Mouse (Mus musculus): ENCODE results near the gene Lix1l. TPM values are rescaled to one million over a fixed set of nuclear protein-coding genes. Genes with fewer than 3 reads are reported as not detected.

Gene Lix1l
- polyA plus RNA-seq, 2 experiments: 0.32 to 2.9 TPM

DNA sequence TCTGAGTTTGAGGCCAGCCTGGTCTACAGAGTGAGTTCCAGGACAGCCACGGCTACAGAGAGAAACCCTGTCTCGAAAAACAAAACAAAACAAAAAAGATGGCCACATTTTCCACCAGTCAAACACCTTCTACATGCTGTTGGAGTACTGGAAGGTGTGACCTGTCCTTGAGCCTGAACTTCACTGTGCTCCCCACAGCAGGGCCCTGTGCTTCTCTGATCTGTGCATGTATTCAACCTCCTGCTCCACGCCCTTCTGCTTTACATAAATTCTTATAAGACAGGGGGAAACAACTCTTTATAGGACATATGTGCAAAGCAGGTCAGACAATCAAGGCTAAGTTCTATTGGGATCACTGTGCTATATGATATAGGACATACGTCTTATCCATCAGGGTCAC is 22.3 kb downstream of the Lix1l start:
- 78% methylated on average over 4 of the region's 4 CpGs for WGBS (ENCODE audit: insufficient replicate concordance)
- H3K4me1 ChIP-seq (replicated peaks; ENCODE audit: control insufficient read depth in 2 of 2, insufficient read depth in 2 of 2, low read length in 1 of 2): no peaks in the 10 kb centered on the region
- TF ChIP-seq CTCF (IDR thresholded peaks at IDR 0.05; ENCODE audit: low read depth) (no peak), EP300 (IDR thresholded peaks at IDR 0.05; ENCODE audit: low read depth) (no peak)
- ATAC-seq (ENCODE audit: insufficient read depth): no peak
- H3K4me3 ChIP-seq (ENCODE audit: insufficient read depth in 1 of 2, low read depth in 2 of 2, low read length in 2 of 2): no peak overlapping the region
- H3K4me2 ChIP-seq (ENCODE audit: low read depth): no peak overlapping the region
- no peak overlapping the region for H3K27ac ChIP-seq
- DNase-seq (ENCODE audit: low read depth in 3 of 3, low spot score in 3 of 3): no peak
- no peaks in the 10 kb centered on the region for H3K27me3 ChIP-seq (ENCODE audit: control insufficient read depth, insufficient read depth, low read length)
- no peaks in the 10 kb centered on the region; the same call in 1 of the 2 replicates for H3K36me3 ChIP-seq (replicated peaks; ENCODE audit: control insufficient read depth, insufficient read depth, low read depth)
- no peaks in the 10 kb centered on the region for H3K9me3 ChIP-seq (ENCODE audit: control insufficient read depth, low read length)
- no peak overlapping the region for H3K9ac ChIP-seq (replicated peaks)

DNA sequence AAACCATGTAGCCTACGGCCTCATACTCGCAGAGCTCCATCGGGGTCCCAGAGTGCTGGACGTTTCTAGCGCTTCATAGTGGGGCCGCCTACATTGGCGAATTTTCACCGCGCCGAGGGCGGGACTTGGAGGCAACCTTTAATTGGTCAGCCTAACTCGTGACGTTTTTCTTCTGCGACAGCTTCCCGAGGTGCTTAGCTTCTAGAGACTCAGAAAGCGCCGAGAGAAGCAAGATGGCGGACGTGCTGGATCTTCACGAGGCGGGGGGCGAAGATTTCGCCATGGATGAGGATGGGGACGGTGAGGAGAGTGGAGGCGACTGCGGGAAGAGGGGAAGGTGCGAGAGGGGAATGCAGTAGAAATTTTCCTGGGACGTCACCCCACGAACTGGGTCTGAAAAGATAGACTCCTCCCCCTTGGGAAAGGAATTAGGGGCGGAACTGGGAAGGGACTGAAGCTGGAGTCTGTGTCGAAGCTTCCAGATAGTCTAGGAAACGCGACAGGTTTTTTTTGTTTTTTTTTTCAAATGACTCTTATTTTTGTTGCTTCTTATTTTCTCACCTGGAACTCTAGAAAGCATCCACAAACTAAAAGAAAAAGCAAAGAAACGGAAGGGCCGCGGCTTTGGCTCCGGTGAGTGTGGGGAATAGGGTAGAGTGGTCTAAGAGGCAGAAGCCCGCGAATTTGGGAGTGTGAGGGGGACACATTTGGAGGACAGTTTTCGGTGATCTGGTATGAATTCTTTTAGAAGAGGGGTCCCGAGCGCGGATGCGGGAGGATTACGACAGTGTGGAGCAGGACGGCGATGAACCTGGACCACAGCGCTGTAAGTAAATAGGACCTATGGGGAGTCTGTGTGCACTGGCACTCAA is 29.0 kb downstream of the Lix1l start, which contains the start of gene Rbm8a:
Rbm8a (plus strand) TSS at position 205 of the 872 bp plus-strand sequence.
- H3K27ac ChIP-seq: peak within 1 kb of the TSS; percentile 60
- no peak for TF ChIP-seq CTCF (IDR thresholded peaks at IDR 0.05; ENCODE audit: low read depth)
- no peak for TF ChIP-seq EP300 (IDR thresholded peaks at IDR 0.05; ENCODE audit: low read depth)
- H3K4me2 ChIP-seq (ENCODE audit: low read depth): peak within 1 kb of the TSS; percentile 96
- no peaks in the 10 kb centered on the region for H3K9me3 ChIP-seq (ENCODE audit: control insufficient read depth, low read length)
- no peaks in the 10 kb centered on the region for H3K27me3 ChIP-seq (ENCODE audit: control insufficient read depth, insufficient read depth, low read length)
- WGBS (ENCODE audit: insufficient replicate concordance): 1% methylated on average over 48 of the region's 48 CpGs
- ATAC-seq (ENCODE audit: insufficient read depth): peak; percentile 96
- peak; percentile 97 to 98 (median 98) for DNase-seq (ENCODE audit: low read depth in 3 of 3, low spot score in 3 of 3)
- peak within 1 kb of the TSS; percentile 90 to 100 for H3K4me3 ChIP-seq (ENCODE audit: insufficient read depth in 1 of 2, low read depth in 2 of 2, low read length in 2 of 2)
- peaks cover 13 to 19% of the 10 kb centered on the region in 2 experiments for H3K4me1 ChIP-seq (replicated peaks; ENCODE audit: control insufficient read depth in 2 of 2, insufficient read depth in 2 of 2, low read length in 1 of 2)
- peaks cover 16% of the 10 kb centered on the region for H3K36me3 ChIP-seq (replicated peaks; ENCODE audit: control insufficient read depth, insufficient read depth, low read depth)
- H3K9ac ChIP-seq (replicated peaks): peak within 1 kb of the TSS; percentile 87

GRCm38 (mm10) chr3:96632058-96632457 is 31.1 kb downstream of the Lix1l start:
- DNase-seq (ENCODE audit: low read depth in 3 of 3, low spot score in 3 of 3) (no peak), ATAC-seq (ENCODE audit: insufficient read depth) (no peak)
- peaks cover 16% of the 10 kb centered on the region for H3K36me3 ChIP-seq (replicated peaks; ENCODE audit: control insufficient read depth, insufficient read depth, low read depth)
- no peaks in the 10 kb centered on the region for H3K27me3 ChIP-seq (ENCODE audit: control insufficient read depth, insufficient read depth, low read length)
- no peak for TF ChIP-seq EP300 (IDR thresholded peaks at IDR 0.05; ENCODE audit: low read depth)
- no peak for TF ChIP-seq CTCF (IDR thresholded peaks at IDR 0.05; ENCODE audit: low read depth)
- H3K4me3 ChIP-seq (ENCODE audit: insufficient read depth in 1 of 2, low read depth in 2 of 2, low read length in 2 of 2): no peak overlapping the region
- no peaks in the 10 kb centered on the region for H3K9me3 ChIP-seq (ENCODE audit: control insufficient read depth, low read length)
- H3K9ac ChIP-seq (replicated peaks): no peak overlapping the region
- no peak overlapping the region for H3K4me2 ChIP-seq (ENCODE audit: low read depth)
- no peak overlapping the region for H3K27ac ChIP-seq
- H3K4me1 ChIP-seq (replicated peaks; ENCODE audit: control insufficient read depth in 2 of 2, insufficient read depth in 2 of 2, low read length in 1 of 2): peaks cover 21 to 27% of the 10 kb centered on the region in 2 experiments

DNA sequence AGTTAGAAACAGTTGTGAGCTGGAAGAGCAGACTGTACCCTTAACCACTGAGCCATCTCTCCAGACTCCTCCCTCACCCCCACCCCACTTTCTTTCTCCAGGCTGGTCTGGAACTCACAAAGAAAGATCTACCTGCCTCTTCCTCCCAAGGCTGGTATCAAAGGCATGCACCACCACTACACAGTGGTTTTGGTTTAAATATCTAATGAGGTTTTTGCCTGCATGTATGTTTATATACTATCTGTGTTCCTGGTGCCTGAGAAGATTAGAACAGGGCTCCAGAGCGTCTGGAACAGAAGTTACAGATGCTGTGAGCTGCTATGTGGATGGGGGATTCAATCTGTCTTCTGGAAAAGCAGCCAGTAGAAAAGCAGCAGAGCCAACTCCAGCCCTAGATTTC is 33.1 kb downstream of the Lix1l start:
- 43% methylated on average over 1 of the region's 1 CpGs for WGBS (ENCODE audit: insufficient replicate concordance)
- Histone ChIP-seq H3K4me1 (replicated peaks; ENCODE audit: control insufficient read depth in 2 of 2, insufficient read depth in 2 of 2, low read length in 1 of 2) (peaks cover 19 to 21% of the 10 kb centered on the region in 2 experiments), H3K9me3 (ENCODE audit: control insufficient read depth, low read length) (no peaks in the 10 kb centered on the region), H3K27me3 (ENCODE audit: control insufficient read depth, insufficient read depth, low read length) (no peaks in the 10 kb centered on the region), H3K36me3 (replicated peaks; ENCODE audit: control insufficient read depth, insufficient read depth, low read depth) (peaks cover 16% of the 10 kb centered on the region), H3K27ac (no peak overlapping the region), H3K4me3 (ENCODE audit: insufficient read depth in 1 of 2, low read depth in 2 of 2, low read length in 2 of 2) (no peak overlapping the region), H3K4me2 (ENCODE audit: low read depth) (no peak overlapping the region), H3K9ac (replicated peaks) (no peak overlapping the region)
- TF ChIP-seq CTCF (IDR thresholded peaks at IDR 0.05; ENCODE audit: low read depth) (no peak), EP300 (IDR thresholded peaks at IDR 0.05; ENCODE audit: low read depth) (no peak)
- no peak for DNase-seq (ENCODE audit: low read depth in 3 of 3, low spot score in 3 of 3)
- ATAC-seq (ENCODE audit: insufficient read depth): no peak
